In genomic region chr19:5067867-5068569, GRCm38 (mm10) we compare ENCODE assay signal across 8 mouse cellular contexts. TPM values are rescaled to one million over a fixed set of nuclear protein-coding genes. Genes with fewer than 3 reads are reported as not detected.
DNase-seq lines count a peak whose midpoint lies in the region; ATAC-seq and TF ChIP-seq lines count a peak whose summit lies in the region.

Gene Cd248, plus strand, starts transcription at chr19:5068078.

- H3K36me3 ChIP-seq in lung, embryonic 15.5 days, result no peaks in the 10 kb centered on the region
- H3K36me3 ChIP-seq in small intestine, adult 2 months (ENCODE audit: control insufficient read depth, insufficient read depth, low read length), result no peaks in the 10 kb centered on the region

- peak within 1 kb of the TSS; percentile 65 for H3K9ac ChIP-seq in lung, embryonic 15.5 days

- TF ChIP-seq CTCF in cerebellum, adult 2 months (IDR thresholded peaks at IDR 0.05; ENCODE audit: borderline replicate concordance, insufficient read depth, low read depth, low read length), result no peak
- TF ChIP-seq CTCF in small intestine, adult 2 months (IDR thresholded peaks at IDR 0.05; ENCODE audit: extremely low read depth, insufficient read length, insufficient replicate concordance, low read depth, low read length), result no peak

- DNase-seq in cerebellum, adult 2 months, result no peak
- no peak for DNase-seq in cerebellum, postnatal 36 days
- peak; percentile 79 for DNase-seq in embryo, embryonic 9.5 days (ENCODE audit: extremely low spot score)
- DNase-seq in heart, adult 8-10 months (ENCODE audit: low spot score), result peak; percentile 61
- DNase-seq in kidney, adult 18-20 months, result peak; percentile 47
- DNase-seq in layer of hippocampus, postnatal 25 days (ENCODE audit: extremely low spot score in 1 of 2, low spot score in 1 of 2), result no peak

- H3K4me2 ChIP-seq in lung, embryonic 15.5 days, result peak within 1 kb of the TSS; percentile 87

- peak within 1 kb of the TSS; percentile 29 for H3K4me3 ChIP-seq in cerebellum, adult 2 months (replicated peaks; ENCODE audit: insufficient read depth, low read depth, low read length)
- H3K4me3 ChIP-seq in lung, embryonic 15.5 days, result peak within 1 kb of the TSS; percentile 62
- H3K4me3 ChIP-seq in small intestine, adult 2 months (ENCODE audit: low read depth, low read length), result peak within 1 kb of the TSS; percentile 61

- no peaks in the 10 kb centered on the region for H3K9me3 ChIP-seq in lung, embryonic 15.5 days

- no peaks in the 10 kb centered on the region for H3K27me3 ChIP-seq in cerebellum, adult 2 months (ENCODE audit: control insufficient read depth, insufficient read depth, low read length)
- peaks cover 45% of the 10 kb centered on the region for H3K27me3 ChIP-seq in lung, embryonic 15.5 days
- peaks cover 27% of the 10 kb centered on the region for H3K27me3 ChIP-seq in small intestine, adult 2 months (ENCODE audit: control insufficient read depth, insufficient read depth, low read length)

- peaks cover 10% of the 10 kb centered on the region for H3K4me1 ChIP-seq in cerebellum, adult 2 months (ENCODE audit: control insufficient read depth, insufficient read depth, low read length)
- H3K4me1 ChIP-seq in lung, embryonic 15.5 days, result peaks cover 62% of the 10 kb centered on the region
- peaks cover 14% of the 10 kb centered on the region for H3K4me1 ChIP-seq in small intestine, adult 2 months (ENCODE audit: control insufficient read depth, insufficient read depth, insufficient read length, low read length)

- H3K27ac ChIP-seq in cerebellum, adult 2 months (ENCODE audit: insufficient read depth, low read length), result no peak within 1 kb of the TSS
- H3K27ac ChIP-seq in lung, embryonic 15.5 days, result peak within 1 kb of the TSS; percentile 87
- H3K27ac ChIP-seq in small intestine, adult 2 months (ENCODE audit: insufficient read depth, low read depth, low read length), result peak within 1 kb of the TSS; percentile 35

- ATAC-seq in lung, embryonic 15.5 days (ENCODE audit: borderline replicate concordance, extremely low read depth, low FRiP score, low TSS enrichment), result peak; percentile 69

- 1% methylated on average over 56 of the region's 56 CpGs for WGBS in cerebellum, adult 2 months
- WGBS in lung, embryonic 15.5 days, result 2% methylated on average over 45 of the region's 56 CpGs
- WGBS in small intestine, adult 2 months, result 3% methylated on average over 55 of the region's 56 CpGs

- no peak for TF ChIP-seq POLR2A in cerebellum, adult 2 months (IDR thresholded peaks at IDR 0.05; ENCODE audit: borderline replicate concordance, insufficient read depth, low read length)
- no peak for TF ChIP-seq POLR2A in small intestine, adult 2 months (IDR thresholded peaks at IDR 0.05; ENCODE audit: low read depth, low read length)

RNA-seq across cellular contexts. Expression of gene Cd248, which starts in this region (rescaled TPM):
- 4.5 and 4.9 TPM in 2 replicates for polyA plus RNA-seq in cerebellum, adult 2 months (2012; rRNA removed)
- 1 to 10 TPM; 6.8 to 9.3 (median 8.7) TPM for total RNA-seq in heart, adult 8-10 months (2022)
- polyA plus RNA-seq in lung, embryonic 15.5 days (2015; fragmentation: Nextera tagmentation; extraction: Ambion mirVana), result 71.7 and 72.4 TPM in 2 replicates
- polyA plus RNA-seq in small intestine, adult 2 months (2012; rRNA removed), result 3.4 and 8.2 TPM in 2 replicates
- 1 to 10 TPM; 4.3 to 5.1 TPM for total RNA-seq in layer of hippocampus, postnatal 25 days (2021)

Comparison
In these comparisons a context has a peak if more than half of its experiments do, and no peak if none do; other contexts are left out.
1. DNase-seq: peak in embryo, embryonic 9.5 days (single experiment), heart, adult 8-10 months (single experiment) and kidney, adult 18-20 months (single experiment); none in cerebellum, adult 2 months (0 of 2), cerebellum, postnatal 36 days (0 of 2) and layer of hippocampus, postnatal 25 days (0 of 2).
2. Peak in every context shown above with its lines, with median percentiles within 50 percentile points of each other: H3K4me3 ChIP-seq.